Mouse (Mus musculus): Measurements from ENCODE around the gene Sox1.

- TF ChIP-seq EP300 (IDR thresholded peaks at IDR 0.05; ENCODE audit: low read depth) (no peak), CTCF (IDR thresholded peaks at IDR 0.05; ENCODE audit: low read depth) (no peak)
Observed at GRCm38 (mm10) chr8:12384996-12385685, 10.0 kb upstream of the Sox1 start.
